Mouse (Mus musculus): Measurements from ENCODE around the gene Fuca1. TPM values are rescaled to one million over a fixed set of nuclear protein-coding genes. Genes with fewer than 3 reads are reported as not detected.

The Fuca1 gene
- polyA plus RNA-seq, 1 experiment from 2014 or later, result 65.1 TPM

DNA sequence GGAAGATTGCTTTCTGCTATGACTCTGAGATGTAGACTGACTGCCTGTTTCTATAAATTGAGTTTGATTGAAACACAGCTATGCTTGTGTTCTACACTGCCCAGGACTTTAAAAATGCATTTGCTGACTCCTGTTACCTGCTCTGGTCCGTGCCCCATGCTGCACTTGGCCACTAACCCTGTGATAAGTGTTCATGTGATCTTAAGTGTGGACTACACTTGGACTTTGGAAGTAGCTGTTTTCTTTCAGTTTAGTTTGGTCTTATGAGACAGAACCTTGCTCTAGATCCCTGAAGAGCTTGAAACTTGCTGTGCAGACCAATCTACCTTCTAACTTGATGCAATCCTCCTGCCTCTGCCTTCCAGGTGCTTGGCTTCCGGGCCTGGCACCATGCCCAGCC, 3.9 kb downstream of the Fuca1 start:
- Histone ChIP-seq H3K4me3 (ENCODE audit: low read depth, low read length) (no peak overlapping the region), H3K36me3 (ENCODE audit: insufficient read depth) (peaks cover 15% of the 10 kb centered on the region), H3K4me2 (no peak overlapping the region), H3K27ac (ENCODE audit: low read depth) (no peak overlapping the region), H3K9ac (no peak overlapping the region), H3K9me3 (ENCODE audit: low read depth, low read length) (no peaks in the 10 kb centered on the region), H3K4me1 (ENCODE audit: insufficient read depth) (no peaks in the 10 kb centered on the region), H3K27me3 (ENCODE audit: insufficient read depth, low read length) (no peaks in the 10 kb centered on the region)
- 89% methylated on average over 2 of the region's 2 CpGs for WGBS
- no peak for TF ChIP-seq CTCF (IDR thresholded peaks at IDR 0.05; ENCODE audit: low read depth)
- DNase-seq, result no peak
- no peak for ATAC-seq (ENCODE audit: insufficient read depth)

DNA sequence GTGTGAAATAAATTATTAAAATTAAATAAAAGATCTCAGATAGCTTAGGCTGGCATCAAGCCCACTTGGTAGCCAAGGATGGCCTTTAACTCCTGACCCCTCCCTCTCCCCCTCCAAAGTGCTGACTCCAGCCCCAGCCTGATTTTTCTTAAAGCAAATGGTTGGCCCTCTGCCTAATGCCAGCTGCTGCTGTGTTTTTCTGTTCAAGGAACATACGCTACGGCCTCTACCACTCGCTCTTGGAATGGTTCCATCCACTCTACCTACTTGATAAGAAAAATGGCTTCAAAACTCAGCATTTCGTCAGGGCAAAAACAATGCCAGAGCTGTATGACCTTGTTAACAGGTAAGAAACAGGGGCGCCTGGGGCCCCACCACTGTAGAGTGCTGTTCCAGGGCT, 4.8 kb downstream of the Fuca1 start:
- DNase-seq (no peak), ATAC-seq (ENCODE audit: insufficient read depth) (no peak)
- Histone ChIP-seq H3K27me3 (ENCODE audit: insufficient read depth, low read length) (no peaks in the 10 kb centered on the region), H3K9me3 (ENCODE audit: low read depth, low read length) (no peaks in the 10 kb centered on the region), H3K4me1 (ENCODE audit: insufficient read depth) (no peaks in the 10 kb centered on the region), H3K4me3 (ENCODE audit: low read depth, low read length) (no peak overlapping the region), H3K9ac (no peak overlapping the region), H3K36me3 (ENCODE audit: insufficient read depth) (peaks cover 15% of the 10 kb centered on the region), H3K27ac (ENCODE audit: low read depth) (no peak overlapping the region), H3K4me2 (no peak overlapping the region)
- TF ChIP-seq CTCF (IDR thresholded peaks at IDR 0.05; ENCODE audit: low read depth), result no peak
- WGBS, result 73% methylated on average over 5 of the region's 5 CpGs

- Histone ChIP-seq H3K9me3 (ENCODE audit: low read depth, low read length) (no peaks in the 10 kb centered on the region), H3K4me2 (no peak overlapping the region), H3K27ac (ENCODE audit: low read depth) (no peak overlapping the region), H3K27me3 (ENCODE audit: insufficient read depth, low read length) (no peaks in the 10 kb centered on the region), H3K4me3 (ENCODE audit: low read depth, low read length) (no peak overlapping the region), H3K9ac (no peak overlapping the region), H3K36me3 (ENCODE audit: insufficient read depth) (peaks cover 18% of the 10 kb centered on the region), H3K4me1 (ENCODE audit: insufficient read depth) (no peaks in the 10 kb centered on the region)
- DNase-seq (no peak), ATAC-seq (ENCODE audit: insufficient read depth) (no peak)
- TF ChIP-seq CTCF (IDR thresholded peaks at IDR 0.05; ENCODE audit: low read depth), result no peak
- 81% methylated on average over 10 of the region's 10 CpGs for WGBS
Observed at GRCm38 (mm10) chr4:135926195-135926808, 5.8 kb downstream of the Fuca1 start.

- no peak for DNase-seq
- H3K4me2 ChIP-seq, result no peak overlapping the region
- peaks cover 21% of the 10 kb centered on the region for H3K36me3 ChIP-seq (ENCODE audit: insufficient read depth)
- no peaks in the 10 kb centered on the region for H3K9me3 ChIP-seq (ENCODE audit: low read depth, low read length)
- no peak for TF ChIP-seq CTCF (IDR thresholded peaks at IDR 0.05; ENCODE audit: low read depth)
- no peak for ATAC-seq (ENCODE audit: insufficient read depth)
- no peaks in the 10 kb centered on the region for H3K27me3 ChIP-seq (ENCODE audit: insufficient read depth, low read length)
- WGBS, result 83% methylated on average over 3 of the region's 3 CpGs
- no peak overlapping the region for H3K4me3 ChIP-seq (ENCODE audit: low read depth, low read length)
- H3K9ac ChIP-seq, result no peak overlapping the region
- H3K4me1 ChIP-seq (ENCODE audit: insufficient read depth), result no peaks in the 10 kb centered on the region
- no peak overlapping the region for H3K27ac ChIP-seq (ENCODE audit: low read depth)
Observed at GRCm38 (mm10) chr4:135926861-135927260, 6.3 kb downstream of the Fuca1 start.

GRCm38 (mm10) chr4:135928376-135928775, 7.8 kb downstream of the Fuca1 start:
- no peak overlapping the region for H3K9ac ChIP-seq
- no peak overlapping the region for H3K27ac ChIP-seq (ENCODE audit: low read depth)
- no peaks in the 10 kb centered on the region for H3K9me3 ChIP-seq (ENCODE audit: low read depth, low read length)
- no peak for DNase-seq
- peaks cover 30% of the 10 kb centered on the region for H3K36me3 ChIP-seq (ENCODE audit: insufficient read depth)
- no peak overlapping the region for H3K4me2 ChIP-seq
- no peak overlapping the region for H3K4me3 ChIP-seq (ENCODE audit: low read depth, low read length)
- WGBS, result 84% methylated on average over 9 of the region's 9 CpGs
- no peak for TF ChIP-seq CTCF (IDR thresholded peaks at IDR 0.05; ENCODE audit: low read depth)
- no peak for ATAC-seq (ENCODE audit: insufficient read depth)
- no peaks in the 10 kb centered on the region for H3K27me3 ChIP-seq (ENCODE audit: insufficient read depth, low read length)
- H3K4me1 ChIP-seq (ENCODE audit: insufficient read depth), result no peaks in the 10 kb centered on the region

DNA sequence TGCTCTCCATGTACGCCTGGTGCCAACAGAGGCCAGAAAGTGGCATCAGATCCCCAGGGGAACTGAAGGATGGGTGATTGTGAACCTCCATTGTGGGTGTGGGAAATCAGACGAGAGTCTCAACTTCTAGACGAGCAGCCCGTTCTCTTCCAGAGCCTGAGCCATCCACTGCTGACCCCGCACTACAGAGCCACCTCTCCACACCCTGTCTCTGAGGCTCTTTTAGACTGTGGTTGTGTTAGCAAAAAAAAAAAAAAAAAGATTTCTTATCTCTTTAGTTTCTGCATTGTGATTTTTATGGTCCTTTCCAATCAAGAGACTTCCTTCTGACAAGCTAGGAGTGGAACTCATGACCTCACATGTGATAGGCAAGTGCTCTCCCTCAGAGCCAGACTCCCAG, 8.9 kb downstream of the Fuca1 start:
- Histone ChIP-seq H3K27me3 (ENCODE audit: insufficient read depth, low read length) (no peaks in the 10 kb centered on the region), H3K27ac (ENCODE audit: low read depth) (no peak overlapping the region), H3K4me3 (ENCODE audit: low read depth, low read length) (no peak overlapping the region), H3K4me1 (ENCODE audit: insufficient read depth) (no peaks in the 10 kb centered on the region), H3K36me3 (ENCODE audit: insufficient read depth) (peaks cover 35% of the 10 kb centered on the region), H3K9ac (no peak overlapping the region), H3K9me3 (ENCODE audit: low read depth, low read length) (no peaks in the 10 kb centered on the region), H3K4me2 (no peak overlapping the region)
- DNase-seq (no peak), ATAC-seq (ENCODE audit: insufficient read depth) (no peak)
- 83% methylated on average over 5 of the region's 5 CpGs for WGBS
- no peak for TF ChIP-seq CTCF (IDR thresholded peaks at IDR 0.05; ENCODE audit: low read depth)

- Histone ChIP-seq H3K4me1 (ENCODE audit: insufficient read depth) (no peaks in the 10 kb centered on the region), H3K27ac (ENCODE audit: low read depth) (no peak overlapping the region), H3K27me3 (ENCODE audit: insufficient read depth, low read length) (no peaks in the 10 kb centered on the region), H3K36me3 (ENCODE audit: insufficient read depth) (peaks cover 37% of the 10 kb centered on the region), H3K9me3 (ENCODE audit: low read depth, low read length) (no peaks in the 10 kb centered on the region), H3K4me3 (ENCODE audit: low read depth, low read length) (no peak overlapping the region), H3K9ac (no peak overlapping the region), H3K4me2 (no peak overlapping the region)
- DNase-seq (no peak), ATAC-seq (ENCODE audit: insufficient read depth) (no peak)
- 82% methylated on average over 9 of the region's 9 CpGs for WGBS
- no peak for TF ChIP-seq CTCF (IDR thresholded peaks at IDR 0.05; ENCODE audit: low read depth)
Observed at GRCm38 (mm10) chr4:135929828-135930227, 9.3 kb downstream of the Fuca1 start.

DNA sequence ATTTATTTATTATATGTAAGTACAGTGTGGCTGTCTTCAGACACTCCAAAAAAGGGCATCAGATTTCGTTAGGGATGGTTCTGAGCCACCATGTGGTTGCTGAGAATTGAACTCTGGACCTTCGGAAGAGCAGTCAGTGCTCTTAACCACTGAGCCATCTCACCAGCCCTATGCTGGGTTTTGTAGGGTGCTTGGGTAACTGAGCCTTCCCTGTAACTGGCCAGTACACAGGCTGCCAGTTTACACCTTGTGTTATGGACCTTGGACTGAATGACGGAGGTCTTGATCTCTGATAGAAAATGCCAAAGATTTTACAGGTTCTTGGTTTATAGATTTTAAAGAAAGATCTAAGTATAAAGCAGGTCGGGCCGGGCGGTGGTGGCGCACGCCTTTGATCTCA, 9.7 kb downstream of the Fuca1 start:
- ATAC-seq (ENCODE audit: insufficient read depth) (no peak), DNase-seq (no peak)
- Histone ChIP-seq H3K36me3 (ENCODE audit: insufficient read depth) (peaks cover 40% of the 10 kb centered on the region), H3K27ac (ENCODE audit: low read depth) (no peak overlapping the region), H3K27me3 (ENCODE audit: insufficient read depth, low read length) (no peaks in the 10 kb centered on the region), H3K4me2 (no peak overlapping the region), H3K4me1 (ENCODE audit: insufficient read depth) (no peaks in the 10 kb centered on the region), H3K9ac (no peak overlapping the region), H3K9me3 (ENCODE audit: low read depth, low read length) (no peaks in the 10 kb centered on the region), H3K4me3 (ENCODE audit: low read depth, low read length) (no peak overlapping the region)
- no peak for TF ChIP-seq CTCF (IDR thresholded peaks at IDR 0.05; ENCODE audit: low read depth)
- 96% methylated on average over 8 of the region's 8 CpGs for WGBS
